Mouse (Mus musculus): ENCODE measurements at regions not wholly inside any gene's neighbourhood (a gene's known extent, or its start where the extent isn't known, plus 50 kb on each side); places are given as distances from the start of the nearest gene placed in this dataset.

DNA sequence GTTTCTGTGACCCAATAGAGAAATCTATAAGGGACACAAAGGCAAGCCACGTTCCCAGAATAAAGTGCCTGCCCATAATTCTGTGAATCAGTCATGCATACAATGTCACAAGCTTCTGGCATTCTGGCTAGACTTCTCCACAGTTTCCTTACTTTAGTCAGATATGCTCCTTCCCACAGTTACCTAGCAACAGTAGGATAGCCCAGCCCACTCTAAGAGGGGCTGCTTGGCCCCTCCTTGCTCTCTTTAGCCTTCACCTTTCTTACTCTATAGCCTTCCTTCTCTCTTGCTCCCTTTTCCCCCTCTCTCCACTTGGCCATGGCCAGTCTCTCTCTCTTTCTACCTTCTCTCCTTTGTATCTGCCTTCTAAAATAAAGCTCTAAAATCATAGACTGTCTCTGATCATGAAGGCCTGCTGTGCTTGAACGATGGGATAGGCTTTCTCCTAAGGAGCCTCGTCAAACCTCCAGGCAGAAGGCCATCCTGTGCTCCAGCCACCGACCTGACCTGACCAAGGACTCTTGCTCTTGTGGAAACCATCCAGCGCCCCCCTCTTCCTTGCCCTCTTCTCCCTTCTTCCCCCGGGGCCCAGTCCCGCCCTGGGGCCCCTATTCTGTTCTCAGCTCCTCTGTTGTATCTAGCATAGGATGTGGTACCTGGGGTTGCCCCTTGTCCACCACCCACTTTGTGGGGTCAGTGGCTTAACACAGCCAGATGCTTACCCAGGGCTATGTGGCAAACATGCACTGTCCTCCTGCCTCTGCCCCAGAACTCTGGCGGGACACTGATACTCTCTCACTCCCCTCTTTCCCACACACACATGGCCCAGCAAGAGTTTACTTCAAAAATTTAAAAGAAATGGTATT, 1723.8 kb upstream of the Igfbp7 start:
- peak; percentile 3 for DNase-seq (ENCODE audit: low spot score)

DNA sequence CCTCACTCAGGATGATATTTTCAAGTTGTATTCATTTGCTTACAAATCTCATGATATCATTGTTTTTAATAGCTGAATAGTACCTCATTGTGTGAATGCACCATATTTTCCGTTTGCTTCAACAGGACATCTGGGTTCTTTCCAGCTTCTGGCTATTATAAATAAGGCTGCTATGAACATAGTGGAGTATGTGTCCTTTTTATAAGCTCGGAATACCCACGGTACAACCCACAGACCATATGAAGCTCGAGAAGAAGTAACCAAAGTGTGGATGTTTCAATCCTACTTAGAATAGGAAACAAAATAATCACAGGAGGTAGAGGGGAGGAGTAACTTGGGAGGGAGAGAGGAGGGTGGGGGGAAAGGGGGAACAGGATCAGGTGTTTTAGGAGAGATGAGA, 1675.3 kb upstream of the Igfbp7 start:
- DNase-seq (ENCODE audit: low spot score), result no peak

DNA sequence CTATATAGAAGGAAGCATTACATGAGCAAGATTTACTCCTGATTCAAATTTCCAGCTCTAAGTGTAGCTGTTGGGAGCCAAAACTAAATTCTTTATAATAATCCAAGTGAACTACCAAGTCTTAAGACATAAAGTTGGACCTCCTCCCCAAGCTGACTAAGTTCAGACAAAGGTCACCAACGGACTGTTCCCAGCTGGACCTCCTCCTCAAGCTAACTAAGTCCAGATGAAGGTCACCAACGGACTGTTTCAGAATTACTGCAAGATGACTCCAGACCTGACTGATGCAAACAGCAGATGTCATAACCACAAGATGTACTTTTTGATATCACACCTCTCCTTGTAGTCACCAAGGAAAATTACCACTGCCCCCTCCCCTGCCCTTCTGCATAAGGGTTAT, 1652.0 kb upstream of the Igfbp7 start:
- peak; percentile 54 for DNase-seq (ENCODE audit: low spot score)

Data from embryo, embryonic 10 days (tissue).